Mouse (Mus musculus) liver, adult 2 months (tissue): ENCODE results near the gene Oser1. TPM values are rescaled to one million over a fixed set of nuclear protein-coding genes. Genes with fewer than 3 reads are reported as not detected.

Experiments used
- DNase-seq: peaks from one replicate; pipeline ENCODE4 v3.0.0-alpha.2; 2011; ENCODE audit warnings: low read depth, low spot score; ENCODE audit errors: extremely low read depth
- H3K27ac ChIP-seq: fragments of 200-500 bp; replicated peaks from 2 replicates; pipeline ENCODE4 v1.5.1; 2012; ENCODE audit warnings: low read depth, mild to moderate bottlenecking, control low read depth, inconsistent platforms, low read length; ENCODE audit not compliant: insufficient read depth
- H3K27me3 ChIP-seq: fragments of 200-500 bp; 2 replicates; pipeline ENCODE4 v1.6.1; 2012; ENCODE audit warnings: mild to moderate bottlenecking, moderate library complexity, low read length, inconsistent platforms; ENCODE audit not compliant: control insufficient read depth, insufficient read depth
- H3K36me3 ChIP-seq: fragments of 200-500 bp; 2 replicates; pipeline ENCODE4 v1.6.1; 2012; ENCODE audit warnings: low read length, inconsistent platforms; ENCODE audit not compliant: control insufficient read depth, insufficient read depth
- H3K4me1 ChIP-seq: fragments of 200-500 bp; 2 replicates; pipeline ENCODE4 v1.6.1; 2011; ENCODE audit warnings: low read length; ENCODE audit not compliant: control insufficient read depth, insufficient read depth
- H3K4me3 ChIP-seq: fragments of 200-500 bp; 2 replicates; pipeline ENCODE4 v1.5.1; 2011; ENCODE audit warnings: low read depth, mild to moderate bottlenecking, control low read depth, low read length, moderate library complexity; ENCODE audit not compliant: insufficient read depth
- H3K79me2 ChIP-seq: fragments of 200-500 bp; 2 replicates; pipeline ENCODE4 v1.6.1; 2012; ENCODE audit warnings: inconsistent platforms, mild to moderate bottlenecking, low read length, moderate library complexity; ENCODE audit not compliant: control insufficient read depth, insufficient read depth
- H3K9ac ChIP-seq: fragments of 200-500 bp; 2 replicates; pipeline ENCODE4 v1.6.1; 2012; ENCODE audit warnings: low read depth, mild to moderate bottlenecking, control low read depth, inconsistent platforms, low read length
- CTCF ChIP-seq: fragments of 200-500 bp; IDR thresholded peaks from 2 replicates; pipeline ENCODE4 v1.5.1; 2011; ENCODE audit warnings: low read depth, low read length, control low read depth
- POLR2A ChIP-seq: fragments of 200-500 bp; IDR thresholded peaks from 2 replicates; pipeline ENCODE4 v1.6.1; 2011; ENCODE audit warnings: low read length, control low read depth; ENCODE audit not compliant: insufficient read depth; ENCODE audit errors: extremely low read depth
- WGBS: fragments of 180-500 bp; shearing (Covaris S2); methylation state at CpG from one replicate; pipeline ENCODE4 v1.1.7; 2018; 5-methylcytosine and 5-hydroxymethylcytosine counted together
- polyA plus RNA-seq: library from polyadenylated mRNA; depleted of rRNA; stranded (reverse); fragments of >200 nt; gene quantifications from 2 replicates; pipeline ENCODE4 v1.2.3, GENCODE M21; 2012
- total RNA-seq: library from RNA; depleted of rRNA; stranded (reverse); fragments of >200 nt; gene quantifications from 2 replicates; pipeline ENCODE4 v1.2.3, GENCODE M21; 2014

Oser1 gene
- total and polyA plus RNA-seq, 2 experiments, result 8.0 to 21.9 TPM

DNA sequence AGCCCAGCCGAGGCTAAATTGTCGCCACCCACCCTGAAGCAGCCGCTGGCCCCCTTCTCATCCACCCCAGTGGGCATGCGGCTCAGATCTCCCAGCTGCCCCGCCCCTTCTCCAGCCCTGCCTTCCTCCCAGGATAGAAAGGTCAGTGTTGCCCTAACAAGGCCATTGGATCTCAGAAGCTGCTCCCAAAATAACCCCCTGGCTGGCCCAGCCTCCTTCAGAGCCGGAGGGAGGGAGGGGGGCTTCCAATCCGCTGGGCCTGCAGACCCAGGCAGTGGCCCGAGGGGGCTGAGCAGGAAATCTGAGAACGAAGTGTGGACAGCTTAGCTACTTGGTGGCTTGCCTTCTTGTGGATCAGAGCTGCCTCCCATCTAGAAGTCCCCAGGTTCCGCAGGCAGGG is 26.6 kb downstream of the Oser1 start, which contains the start of gene Jph2:
Jph2 (minus strand) TSS at position 89 of the 400 bp plus-strand sequence.
- no peaks in the 10 kb centered on the region for H3K79me2 ChIP-seq
- WGBS, result 27% methylated on average over 10 of the region's 10 CpGs
- no peak within 1 kb of the TSS for H3K27ac ChIP-seq
- peak within 1 kb of the TSS; percentile 12; the same call in 1 of the 2 replicates for H3K4me3 ChIP-seq
- no peaks in the 10 kb centered on the region for H3K4me1 ChIP-seq
- no peak for DNase-seq
- no peaks in the 10 kb centered on the region for H3K36me3 ChIP-seq
- 0 out of 2 replicates have a peak, but pooled peaks cover 4% of the 10 kb centered on the region for H3K27me3 ChIP-seq
- TF ChIP-seq CTCF (no peak), POLR2A (no peak)
- no peak within 1 kb of the TSS for H3K9ac ChIP-seq

GRCm38 (mm10) chr2:163397071-163397470 is 27.4 kb downstream of the Oser1 start:
- 89% methylated on average over 19 of the region's 19 CpGs for WGBS
- H3K4me3 ChIP-seq, result no peak overlapping the region

DNA sequence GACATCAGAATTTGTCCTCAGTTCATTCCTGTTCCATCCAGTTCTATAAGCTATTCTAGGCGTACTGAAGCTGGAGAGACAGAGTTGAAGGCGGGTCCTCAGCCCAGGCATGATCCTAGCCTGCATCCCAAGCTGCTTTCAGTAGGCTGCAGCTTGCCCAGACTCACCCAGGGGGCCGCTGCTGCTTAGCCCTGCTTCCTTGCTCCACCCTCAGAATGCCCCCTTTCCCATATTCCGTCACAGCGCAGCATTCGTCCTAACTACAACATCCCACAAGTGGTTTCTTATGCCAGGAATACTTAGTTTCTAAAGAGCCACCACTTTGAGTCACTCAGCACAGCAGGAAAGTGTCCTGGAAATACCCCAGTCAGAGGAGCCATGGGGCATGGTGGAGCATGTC is 29.5 kb downstream of the Oser1 start:
- H3K79me2 ChIP-seq, result no peaks in the 10 kb centered on the region
- DNase-seq, result no peak
- H3K4me1 ChIP-seq, result no peaks in the 10 kb centered on the region
- no peak overlapping the region for H3K9ac ChIP-seq
- no peak for TF ChIP-seq CTCF
- TF ChIP-seq POLR2A, result no peak
- H3K27me3 ChIP-seq, result 0 out of 2 replicates have a peak, but pooled peaks cover 4% of the 10 kb centered on the region
- H3K27ac ChIP-seq, result no peak overlapping the region
- 75% methylated on average over 6 of the region's 6 CpGs for WGBS
- H3K4me3 ChIP-seq, result no peak overlapping the region
- no peaks in the 10 kb centered on the region for H3K36me3 ChIP-seq

More at GRCm38 (mm10) chr2:163397071-163397470, 27.4 kb downstream of the Oser1 start:
- no peak overlapping the region for H3K9ac ChIP-seq
- DNase-seq, result no peak
- H3K27me3 ChIP-seq, result 0 out of 2 replicates have a peak, but pooled peaks cover 4% of the 10 kb centered on the region
- H3K79me2 ChIP-seq, result no peaks in the 10 kb centered on the region
- no peaks in the 10 kb centered on the region for H3K4me1 ChIP-seq
- TF ChIP-seq POLR2A (no peak), CTCF (no peak)
- H3K27ac ChIP-seq, result no peak overlapping the region
- H3K36me3 ChIP-seq, result no peaks in the 10 kb centered on the region

DNA sequence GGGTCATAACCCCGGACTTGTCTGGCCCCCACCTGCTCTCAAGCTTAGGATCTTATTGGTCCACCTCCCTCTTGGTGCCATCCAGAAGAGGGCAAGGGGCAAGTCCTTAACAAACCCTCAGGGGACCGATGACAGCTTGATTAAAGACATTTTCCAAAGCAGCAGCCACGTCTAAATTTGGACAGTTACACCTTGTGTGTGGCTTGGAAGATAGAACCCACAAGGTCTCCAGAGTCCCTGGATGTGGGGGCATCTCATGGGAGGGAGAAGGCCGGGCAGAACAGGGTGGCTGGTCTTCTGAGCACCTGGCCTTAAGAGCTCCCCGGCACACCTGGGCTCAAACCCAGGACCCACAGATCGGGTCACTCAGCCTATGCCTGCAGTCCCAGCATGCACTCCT is 30.5 kb downstream of the Oser1 start:
- Histone ChIP-seq H3K27me3 (0 out of 2 replicates have a peak, but pooled peaks cover 4% of the 10 kb centered on the region), H3K4me3 (no peak overlapping the region), H3K27ac (no peak overlapping the region), H3K79me2 (no peaks in the 10 kb centered on the region), H3K36me3 (no peaks in the 10 kb centered on the region), H3K4me1 (no peaks in the 10 kb centered on the region), H3K9ac (no peak overlapping the region)
- DNase-seq, result no peak
- WGBS, result 64% methylated on average over 6 of the region's 6 CpGs
- no peak for TF ChIP-seq CTCF
- no peak for TF ChIP-seq POLR2A

GRCm38 (mm10) chr2:163393241-163393640 is 31.3 kb downstream of the Oser1 start:
- Histone ChIP-seq H3K27ac (no peak overlapping the region), H3K4me3 (no peak overlapping the region), H3K27me3 (0 out of 2 replicates have a peak, but pooled peaks cover 4% of the 10 kb centered on the region), H3K9ac (no peak overlapping the region), H3K4me1 (no peaks in the 10 kb centered on the region), H3K36me3 (no peaks in the 10 kb centered on the region), H3K79me2 (no peaks in the 10 kb centered on the region)
- no peak for DNase-seq
- 90% methylated on average over 10 of the region's 10 CpGs for WGBS
- no peak for TF ChIP-seq CTCF
- TF ChIP-seq POLR2A, result no peak

GRCm38 (mm10) chr2:163392436-163392835 is 32.1 kb downstream of the Oser1 start:
- WGBS, result 85% methylated on average over 6 of the region's 6 CpGs
- H3K4me3 ChIP-seq, result no peak overlapping the region
- no peaks in the 10 kb centered on the region for H3K79me2 ChIP-seq
- no peaks in the 10 kb centered on the region for H3K27me3 ChIP-seq
- no peaks in the 10 kb centered on the region for H3K4me1 ChIP-seq
- no peak overlapping the region for H3K9ac ChIP-seq
- TF ChIP-seq POLR2A (no peak), CTCF (no peak)
- no peak for DNase-seq
- no peaks in the 10 kb centered on the region for H3K36me3 ChIP-seq
- no peak overlapping the region for H3K27ac ChIP-seq
